Mouse (Mus musculus) hindbrain, embryonic 11.5 days (tissue): ENCODE data around the gene Qdpr. TPM values are rescaled to one million over a fixed set of nuclear protein-coding genes. Genes with fewer than 3 reads are reported as not detected.
A peak's percentile ranks its signal among the peaks of the same experiment; 100 is the strongest.

Experiments used
- ATAC-seq: fragments of 200-750 bp; cut with Nextera tagmentation; 2 replicates; pipeline ENCODE4 v1.8.0; 2017; ENCODE audit warnings: mild to moderate bottlenecking, moderate TSS enrichment, moderate library complexity; ENCODE audit not compliant: low FRiP score
- DNase-seq: peaks from one replicate; pipeline ENCODE4 v3.0.0-alpha.2; 2015; ENCODE audit warnings: low spot score
- H3K27ac ChIP-seq: fragments of 300-500 bp; sonication (generic); 2 replicates; pipeline ENCODE4 v1.5.1; 2014; ENCODE audit warnings: mild to moderate bottlenecking, low read depth, low read length
- H3K27me3 ChIP-seq: fragments of 300-500 bp; sonication (generic); 2 replicates; pipeline ENCODE4 v1.6.1; 2014; ENCODE audit warnings: mild to moderate bottlenecking, low read length, moderate library complexity, mixed read lengths; ENCODE audit not compliant: control insufficient read depth, insufficient read depth
- H3K36me3 ChIP-seq: fragments of 300-500 bp; sonication (generic); 2 replicates; pipeline ENCODE4 v1.6.1; 2014; ENCODE audit warnings: mild to moderate bottlenecking, low read length, moderate library complexity, mixed read lengths; ENCODE audit not compliant: control insufficient read depth, insufficient read depth
- H3K4me1 ChIP-seq: fragments of 300-500 bp; sonication (generic); replicated peaks from 2 replicates; pipeline ENCODE4 v1.6.1; 2014; ENCODE audit warnings: low read length, mixed read lengths; ENCODE audit not compliant: control insufficient read depth, insufficient read depth
- H3K4me2 ChIP-seq: fragments of 300-500 bp; sonication (generic); replicated peaks from 2 replicates; pipeline ENCODE4 v1.6.1; 2014; ENCODE audit warnings: mild to moderate bottlenecking, low read depth, low read length
- H3K4me3 ChIP-seq: fragments of 300-500 bp; sonication (generic); 2 replicates; pipeline ENCODE4 v1.5.1; 2014; ENCODE audit warnings: low read depth, low read length
- H3K9ac ChIP-seq: fragments of 300-500 bp; sonication (generic); 2 replicates; pipeline ENCODE4 v1.6.1; 2014; ENCODE audit warnings: low read depth, low read length
- H3K9me3 ChIP-seq: fragments of 300-500 bp; sonication (generic); 2 replicates; pipeline ENCODE4 v1.6.1; 2016; ENCODE audit warnings: low read length; ENCODE audit not compliant: control insufficient read depth
- WGBS: fragments of 180-500 bp; shearing (Covaris S2); extraction: QIAGEN DNeasy Blood & Tissue Kit; methylation state at CpG from one replicate; pipeline ENCODE4 v1.1.7; 2014; 5-methylcytosine and 5-hydroxymethylcytosine counted together
- polyA plus RNA-seq: library from polyadenylated mRNA; unstranded; fragments of >200 nt; fragmentation: Nextera tagmentation; extraction: Ambion mirVana; gene quantifications from 2 replicates; pipeline ENCODE4 v1.2.1, GENCODE M21; 2014

Gene Qdpr
- polyA plus RNA-seq, result 108 and 109 TPM in 2 replicates

GRCm38 (mm10) chr5:45449831-45450716, at the start of gene Qdpr:
Gene Qdpr, minus strand, starts transcription at chr5:45450236.
- H3K4me3 ChIP-seq, result peak within 1 kb of the TSS; percentile 58
- no peaks in the 10 kb centered on the region for H3K27me3 ChIP-seq
- H3K4me2 ChIP-seq, result peak within 1 kb of the TSS; percentile 82
- peak within 1 kb of the TSS; percentile 54; the same call in 1 of the 2 replicates for H3K27ac ChIP-seq
- under 1% methylated on average over 67 of the region's 70 CpGs for WGBS
- no peaks in the 10 kb centered on the region for H3K36me3 ChIP-seq
- H3K9ac ChIP-seq, result peak within 1 kb of the TSS; percentile 69
- DNase-seq (peak; percentile 98), ATAC-seq (peak; percentile 100)
- H3K4me1 ChIP-seq, result peaks cover 5% of the 10 kb centered on the region; the same call in 1 of the 2 replicates
- no peaks in the 10 kb centered on the region for H3K9me3 ChIP-seq

- H3K4me2 ChIP-seq, result no peak overlapping the region
- H3K9ac ChIP-seq, result no peak overlapping the region
- H3K27me3 ChIP-seq, result no peaks in the 10 kb centered on the region
- DNase-seq (no peak), ATAC-seq (no peak)
- no peak overlapping the region for H3K4me3 ChIP-seq
- no peak overlapping the region for H3K27ac ChIP-seq
- no peaks in the 10 kb centered on the region for H3K9me3 ChIP-seq
- H3K4me1 ChIP-seq, result no peaks in the 10 kb centered on the region
- WGBS, result 95% methylated on average over 5 of the region's 5 CpGs
- H3K36me3 ChIP-seq, result 0 out of 2 replicates have a peak, but pooled peaks cover 4% of the 10 kb centered on the region
Observed at GRCm38 (mm10) chr5:45497564-45497963, 47.5 kb upstream of the Qdpr start.

- Histone ChIP-seq H3K9me3 (no peaks in the 10 kb centered on the region), H3K4me1 (no peaks in the 10 kb centered on the region), H3K4me3 (no peak overlapping the region), H3K27me3 (no peaks in the 10 kb centered on the region), H3K36me3 (0 out of 2 replicates have a peak, but pooled peaks cover 4% of the 10 kb centered on the region), H3K4me2 (no peak overlapping the region), H3K9ac (no peak overlapping the region), H3K27ac (no peak overlapping the region)
- ATAC-seq (no peak), DNase-seq (no peak)
- 89% methylated on average over 12 of the region's 12 CpGs for WGBS
Observed at GRCm38 (mm10) chr5:45496930-45497550, 47.0 kb upstream of the Qdpr start.

- 97% methylated on average over 4 of the region's 4 CpGs for WGBS
- Histone ChIP-seq H3K36me3 (0 out of 2 replicates have a peak, but pooled peaks cover 3% of the 10 kb centered on the region), H3K4me3 (no peak overlapping the region), H3K4me1 (no peaks in the 10 kb centered on the region), H3K9me3 (no peaks in the 10 kb centered on the region), H3K27me3 (no peaks in the 10 kb centered on the region), H3K9ac (no peak overlapping the region), H3K27ac (no peak overlapping the region), H3K4me2 (no peak overlapping the region)
- ATAC-seq, result no peak
- DNase-seq, result no peak
Observed at GRCm38 (mm10) chr5:45496479-45496878, 46.4 kb upstream of the Qdpr start.

- DNase-seq (no peak), ATAC-seq (no peak)
- Histone ChIP-seq H3K4me2 (no peak overlapping the region), H3K9me3 (no peaks in the 10 kb centered on the region), H3K4me1 (no peaks in the 10 kb centered on the region), H3K36me3 (no peaks in the 10 kb centered on the region), H3K4me3 (no peak overlapping the region), H3K9ac (no peak overlapping the region), H3K27ac (no peak overlapping the region), H3K27me3 (no peaks in the 10 kb centered on the region)
Observed at GRCm38 (mm10) chr5:45496042-45496441, 46.0 kb upstream of the Qdpr start.

- Histone ChIP-seq H3K4me3 (no peak overlapping the region), H3K4me1 (no peaks in the 10 kb centered on the region), H3K36me3 (no peaks in the 10 kb centered on the region), H3K4me2 (no peak overlapping the region), H3K9me3 (no peaks in the 10 kb centered on the region), H3K27me3 (no peaks in the 10 kb centered on the region), H3K9ac (no peak overlapping the region), H3K27ac (no peak overlapping the region)
- ATAC-seq (no peak), DNase-seq (no peak)
- WGBS, result 84% methylated on average over 3 of the region's 3 CpGs
Observed at GRCm38 (mm10) chr5:45495429-45495975, 45.5 kb upstream of the Qdpr start.

- Histone ChIP-seq H3K9ac (peak overlapping the region; percentile 72), H3K27me3 (no peaks in the 10 kb centered on the region), H3K27ac (no peak overlapping the region), H3K4me2 (peak overlapping the region; percentile 70), H3K36me3 (no peaks in the 10 kb centered on the region), H3K4me3 (peak overlapping the region; percentile 55), H3K9me3 (no peaks in the 10 kb centered on the region), H3K4me1 (no peaks in the 10 kb centered on the region)
- DNase-seq, result peak; percentile 5
- 68% methylated on average over 9 of the region's 9 CpGs for WGBS
- ATAC-seq, result 0 out of 2 replicates have a peak, but pooled peaks have one; percentile 1
Observed at GRCm38 (mm10) chr5:45494093-45494755, 44.2 kb upstream of the Qdpr start.
